In genomic region chr10:24718058-24718457, GRCm38 (mm10) we compare ENCODE assay signal across 21 mouse cellular contexts. TPM values are rescaled to one million over a fixed set of nuclear protein-coding genes. Genes with fewer than 3 reads are reported as not detected.
DNase-seq lines count a peak whose midpoint lies in the region; ATAC-seq lines count a peak whose summit lies in the region.
"Had no signal": no experiment of that assay in that cellular context is flagged by ENCODE, and none has a peak within 500 bp of the region (broad histone marks: within the 10 kb centered on the region; RNA-seq: fewer than 3 reads in every experiment).

No protein-coding gene starts in this region.

- WGBS in forebrain, embryonic 14.5 days: 35% methylated on average over 14 of the region's 14 CpGs
- 52% methylated on average over 14 of the region's 14 CpGs for WGBS in forebrain, embryonic 10.5 days
- 34% methylated on average over 14 of the region's 14 CpGs for WGBS in midbrain, embryonic 15.5 days

- H3K4me2 ChIP-seq in forebrain, embryonic 14.5 days (ENCODE audit: low read length): peak overlapping the region; percentile 16; the same call in 1 of the 2 replicates
- peak overlapping the region; percentile 14; the same call in 1 of the 2 replicates for H3K4me2 ChIP-seq in midbrain, embryonic 15.5 days
- H3K4me2 ChIP-seq: liver, embryonic 15.5 days had no signal

- H3K27me3 ChIP-seq in forebrain, embryonic 14.5 days (replicated peaks; ENCODE audit: control insufficient read depth, insufficient read depth, low read length): no peaks in the 10 kb centered on the region
- H3K27me3 ChIP-seq in forebrain, embryonic 10.5 days (ENCODE audit: poor library complexity, severe bottlenecking): peaks cover 10% of the 10 kb centered on the region
- H3K27me3 ChIP-seq in midbrain, embryonic 15.5 days (replicated peaks): no peaks in the 10 kb centered on the region

- DNase-seq in forebrain, embryonic 14.5 days (ENCODE audit: low spot score): peak; percentile 3
- DNase-seq in forebrain, embryonic 10.5 days (ENCODE audit: extremely low spot score, low spot score): no peak
- peak; percentile 8 for DNase-seq in layer of hippocampus, adult 9-11 months
- DNase-seq in layer of hippocampus, adult 11-12 months (ENCODE audit: low spot score): no peak
- no peak for DNase-seq in right cerebral cortex, postnatal 14 days
- DNase-seq: cerebellum, adult 11 months; cerebellum, postnatal 25 days; gastrocnemius, postnatal 10 days; kidney, adult 18-20 months; kidney, postnatal 4 days; lung, postnatal 10 days; right cerebral cortex, adult 18-20 months; thymus, postnatal 4 days had no signal

- no peaks in the 10 kb centered on the region for H3K4me1 ChIP-seq in forebrain, embryonic 14.5 days (ENCODE audit: control insufficient read depth, insufficient read depth, low read length)
- H3K4me1 ChIP-seq in forebrain, embryonic 10.5 days: peaks cover 9% of the 10 kb centered on the region
- H3K4me1 ChIP-seq in midbrain, embryonic 15.5 days: no peaks in the 10 kb centered on the region; the same call in 1 of the 2 replicates
- H3K4me1 ChIP-seq: heart, embryonic 10.5 days had no signal

- H3K9me3 ChIP-seq in forebrain, embryonic 14.5 days (replicated peaks; ENCODE audit: control insufficient read depth, low read length): no peaks in the 10 kb centered on the region
- H3K9me3 ChIP-seq in forebrain, embryonic 10.5 days: no peaks in the 10 kb centered on the region
- H3K9me3 ChIP-seq in midbrain, embryonic 15.5 days: no peaks in the 10 kb centered on the region
- H3K9me3 ChIP-seq: heart, embryonic 10.5 days; liver, embryonic 15.5 days had no signal

- no peak overlapping the region; the same call in 1 of the 2 replicates for H3K9ac ChIP-seq in forebrain, embryonic 14.5 days (ENCODE audit: low read length)
- H3K9ac ChIP-seq in midbrain, embryonic 15.5 days: no peak overlapping the region
- H3K9ac ChIP-seq: liver, embryonic 15.5 days had no signal

- no peak overlapping the region for H3K27ac ChIP-seq in forebrain, embryonic 14.5 days (ENCODE audit: low read depth, low read length)
- H3K27ac ChIP-seq in forebrain, embryonic 10.5 days: no peak overlapping the region
- H3K27ac ChIP-seq in midbrain, embryonic 15.5 days: no peak overlapping the region
- H3K27ac ChIP-seq: heart, embryonic 10.5 days; left cerebral cortex, adult 2 months; liver, embryonic 15.5 days; stomach, postnatal 0 days had no signal

- ATAC-seq in forebrain, embryonic 14.5 days: no peak
- ATAC-seq in common myeloid progenitor, adult 5-6 weeks (replicated peaks; ENCODE audit: low read depth, poor library complexity, severe bottlenecking): peak; percentile 18; the same call in 1 of the 2 replicates
- ATAC-seq in midbrain, embryonic 15.5 days (replicated peaks): no peak
- ATAC-seq in megakaryocyte, adult 5-6 weeks (ENCODE audit: poor library complexity, severe bottlenecking): no peak
- ATAC-seq: Patski had no signal

- no peak overlapping the region for H3K4me3 ChIP-seq in forebrain, embryonic 14.5 days (ENCODE audit: low read depth, low read length)
- no peak overlapping the region; the same call in 1 of the 2 replicates for H3K4me3 ChIP-seq in forebrain, embryonic 10.5 days
- no peak overlapping the region for H3K4me3 ChIP-seq in midbrain, embryonic 15.5 days
- H3K4me3 ChIP-seq: heart, embryonic 10.5 days; left cerebral cortex, adult 2 months; liver, embryonic 15.5 days had no signal

- H3K36me3 ChIP-seq in forebrain, embryonic 14.5 days (ENCODE audit: control insufficient read depth, insufficient read depth, low read length): no peaks in the 10 kb centered on the region
- H3K36me3 ChIP-seq in forebrain, embryonic 10.5 days (replicated peaks): no peaks in the 10 kb centered on the region
- no peaks in the 10 kb centered on the region for H3K36me3 ChIP-seq in midbrain, embryonic 15.5 days (replicated peaks)
- H3K36me3 ChIP-seq: heart, embryonic 10.5 days; liver, embryonic 15.5 days had no signal

RNA-seq across cellular contexts. Expression of gene Enpp1, which starts 6.1 kb away (rescaled TPM):
- 1.9 and 2.9 TPM in 2 replicates for polyA plus RNA-seq in forebrain, embryonic 14.5 days (2014; fragmentation: Nextera tagmentation; extraction: Ambion mirVana)
- 0.31 and 0.37 TPM in 2 replicates for polyA plus RNA-seq in forebrain, embryonic 10.5 days (2016; fragmentation: Nextera tagmentation; extraction: Ambion mirVana)
- total RNA-seq in common myeloid progenitor, adult 5-6 weeks (2017): 3.3 and 4.8 TPM in 2 replicates
- 2.6 and 3.4 TPM in 2 replicates for polyA plus RNA-seq in midbrain, embryonic 15.5 days (2015; fragmentation: Nextera tagmentation; extraction: Ambion mirVana)
- total RNA-seq in megakaryocyte, adult 5-6 weeks (2015): 0.64 and 0.83 TPM in 2 replicates
- total RNA-seq in megakaryocyte, adult 5-6 weeks (2017): 0.26 and 1.2 TPM in 2 replicates

Comparison
In these comparisons a context has a peak if more than half of its experiments do, and no peak if none do; other contexts are left out.
1. DNase-seq: peak in forebrain, embryonic 14.5 days (single experiment) and layer of hippocampus, adult 9-11 months (single experiment); none in forebrain, embryonic 10.5 days (single experiment), layer of hippocampus, adult 11-12 months (single experiment) and right cerebral cortex, postnatal 14 days (single experiment).